Comparison of ENCODE assay signal across 9 mouse cellular contexts in genomic region chrX:20549532-20549931, GRCm38 (mm10). TPM values are rescaled to one million over a fixed set of nuclear protein-coding genes. Genes with fewer than 3 reads are reported as not detected.
DNase-seq lines count a peak whose midpoint lies in the region; ATAC-seq and TF ChIP-seq lines count a peak whose summit lies in the region.
"Had no signal": no experiment of that assay in that cellular context is flagged by ENCODE, and none has a peak within 500 bp of the region (broad histone marks: within the 10 kb centered on the region; RNA-seq: fewer than 3 reads in every experiment).

Gene Rgn, plus strand, starts transcription at chrX:20549787.

- no peak for ATAC-seq in hindbrain, embryonic 14.5 days (ENCODE audit: low FRiP score)
- no peak for ATAC-seq in liver, embryonic 15.5 days (ENCODE audit: insufficient read depth)

- no peak within 1 kb of the TSS for H3K9ac ChIP-seq in hindbrain, embryonic 14.5 days
- H3K9ac ChIP-seq in liver, embryonic 15.5 days = no peak within 1 kb of the TSS

- DNase-seq in gastrocnemius, adult 2 months = no peak
- DNase-seq in gastrocnemius, postnatal 4 days (ENCODE audit: low spot score in 2 of 2) = no peak
- DNase-seq in embryonic facial prominence, embryonic 10.5 days (ENCODE audit: low spot score) = no peak
- no peak for DNase-seq in hindbrain, embryonic 14.5 days (ENCODE audit: low spot score)
- no peak for DNase-seq in cerebellum, adult 9-11 months
- DNase-seq in left cerebral cortex, adult 18-20 months (ENCODE audit: low spot score in 2 of 2) = no peak
- DNase-seq in thymus, postnatal 14 days = no peak
- DNase-seq: thymus, adult 2 months had no signal

- TF ChIP-seq CTCF in gastrocnemius, adult 2 months (IDR thresholded peaks at IDR 0.05) = no peak

- H3K9me3 ChIP-seq in embryonic facial prominence, embryonic 10.5 days = no peaks in the 10 kb centered on the region
- no peaks in the 10 kb centered on the region for H3K9me3 ChIP-seq in hindbrain, embryonic 14.5 days (ENCODE audit: control insufficient read depth, low read length)
- no peaks in the 10 kb centered on the region for H3K9me3 ChIP-seq in liver, embryonic 15.5 days (replicated peaks)

- H3K27me3 ChIP-seq in embryonic facial prominence, embryonic 10.5 days (replicated peaks; ENCODE audit: low read depth, poor library complexity, severe bottlenecking) = no peaks in the 10 kb centered on the region
- H3K27me3 ChIP-seq in hindbrain, embryonic 14.5 days (ENCODE audit: control insufficient read depth, insufficient read depth, low read length) = no peaks in the 10 kb centered on the region
- no peaks in the 10 kb centered on the region for H3K27me3 ChIP-seq in liver, embryonic 15.5 days

- WGBS in embryonic facial prominence, embryonic 10.5 days = 63% methylated on average over 3 of the region's 3 CpGs
- 79% methylated on average over 3 of the region's 3 CpGs for WGBS in hindbrain, embryonic 14.5 days
- 42% methylated on average over 3 of the region's 3 CpGs for WGBS in liver, embryonic 15.5 days (ENCODE audit: insufficient replicate concordance)

- H3K4me3 ChIP-seq in gastrocnemius, adult 2 months = peak within 1 kb of the TSS; percentile 69
- H3K4me3 ChIP-seq in embryonic facial prominence, embryonic 10.5 days = peak within 1 kb of the TSS; percentile 51; the same call in 1 of the 2 replicates
- H3K4me3 ChIP-seq in hindbrain, embryonic 14.5 days (replicated peaks; ENCODE audit: low read length) = peak within 1 kb of the TSS; percentile 33; the same call in 1 of the 2 replicates
- peak within 1 kb of the TSS; percentile 25 for H3K4me3 ChIP-seq in liver, embryonic 15.5 days (replicated peaks)

- 0 out of 2 replicates have a peak, but pooled peaks cover 8% of the 10 kb centered on the region for H3K4me1 ChIP-seq in embryonic facial prominence, embryonic 10.5 days
- no peaks in the 10 kb centered on the region for H3K4me1 ChIP-seq in hindbrain, embryonic 14.5 days (replicated peaks; ENCODE audit: control insufficient read depth, insufficient read depth, low read length)
- no peaks in the 10 kb centered on the region for H3K4me1 ChIP-seq in liver, embryonic 15.5 days (replicated peaks)

- intact Hi-C loops in gastrocnemius, adult 2 months (cut with DNase I) = no loop called here

- H3K4me2 ChIP-seq in hindbrain, embryonic 14.5 days (replicated peaks) = peak within 1 kb of the TSS; percentile 64
- H3K4me2 ChIP-seq in liver, embryonic 15.5 days = peak within 1 kb of the TSS; percentile 10; the same call in 1 of the 2 replicates

- no peaks in the 10 kb centered on the region for H3K36me3 ChIP-seq in embryonic facial prominence, embryonic 10.5 days (replicated peaks)
- H3K36me3 ChIP-seq in hindbrain, embryonic 14.5 days (replicated peaks; ENCODE audit: control insufficient read depth, insufficient read depth) = no peaks in the 10 kb centered on the region
- no peaks in the 10 kb centered on the region for H3K36me3 ChIP-seq in liver, embryonic 15.5 days (replicated peaks)

- H3K27ac ChIP-seq in gastrocnemius, adult 2 months = no peak within 1 kb of the TSS
- H3K27ac ChIP-seq in embryonic facial prominence, embryonic 10.5 days (replicated peaks) = no peak within 1 kb of the TSS
- H3K27ac ChIP-seq in hindbrain, embryonic 14.5 days = no peak within 1 kb of the TSS
- H3K27ac ChIP-seq in liver, embryonic 15.5 days (replicated peaks) = no peak within 1 kb of the TSS

RNA-seq across cellular contexts. Expression of gene Rgn, which starts in this region (rescaled TPM):
- total RNA-seq in gastrocnemius, adult 2 months (2021) = not detected
- total RNA-seq in gastrocnemius, postnatal 4 days (2021) = 1 to 10 TPM in 1 of 2 experiments, under 1 TPM in 1; 0.17 to 1.2 TPM
- 0.17 and 0.45 TPM in 2 replicates for polyA plus RNA-seq in embryonic facial prominence, embryonic 10.5 days (2016; fragmentation: Nextera tagmentation; extraction: Ambion mirVana)
- 0.51 and 0.94 TPM in 2 replicates for polyA plus RNA-seq in hindbrain, embryonic 14.5 days (2014; fragmentation: Nextera tagmentation; extraction: Ambion mirVana)
- 183 and 191 TPM in 2 replicates for polyA plus RNA-seq in liver, embryonic 15.5 days (2015; fragmentation: Nextera tagmentation; extraction: Ambion mirVana)
- total RNA-seq in left cerebral cortex, adult 18-20 months (2021) = under 1 TPM; 0.23 to 0.35 TPM
- polyA plus RNA-seq: thymus, adult 2 months had no signal

Comparison
In these comparisons a context has a peak if more than half of its experiments do, and no peak if none do; other contexts are left out.
1. RNA of gene Rgn (polyA plus RNA-seq): 183 to 191 TPM in liver, embryonic 15.5 days; 0.51 to 0.94 TPM in hindbrain, embryonic 14.5 days and 0.17 to 0.45 TPM in embryonic facial prominence, embryonic 10.5 days; every median in the first group is over 10 times any median in the second.
2. Peak in every context shown above with its lines, with median percentiles within 50 percentile points of each other: H3K4me3 ChIP-seq.